Mouse (Mus musculus): ENCODE results near the gene Dst.

Dst gene

DNA sequence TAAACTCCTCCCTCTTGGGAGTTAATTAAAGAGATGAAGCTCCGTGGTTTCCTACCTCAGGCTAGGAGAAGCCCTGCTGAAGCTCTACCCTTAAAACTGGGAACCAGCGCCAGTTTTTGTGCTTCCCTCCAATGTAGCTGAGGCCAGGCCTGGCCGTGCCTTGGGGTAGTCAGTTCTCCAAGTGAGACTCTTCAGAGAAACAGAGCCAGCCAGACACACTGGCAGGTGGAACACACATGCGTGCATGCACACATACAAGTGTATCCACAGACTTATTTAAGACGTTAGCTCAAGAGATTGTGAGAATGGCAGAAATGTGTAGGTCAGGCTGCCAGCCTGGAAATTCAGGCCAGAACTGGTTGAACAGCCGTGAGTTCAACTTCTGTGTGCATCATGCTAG, 87.4 kb downstream of the Dst start:
- no peak for TF ChIP-seq NANOG (IDR thresholded peaks at IDR 0.05; ENCODE audit: borderline replicate concordance, low read length)
- TF ChIP-seq CTCF (conservative IDR thresholded peaks at IDR 0.05; ENCODE audit: low read length) = no peak
- no peak for TF ChIP-seq POU5F1 (IDR thresholded peaks at IDR 0.05; ENCODE audit: borderline replicate concordance, low read length)
- Histone ChIP-seq H3K4me1 (replicated peaks; ENCODE audit: low read depth, low read length) (peaks cover 6% of the 10 kb centered on the region), H3K27me3 (ENCODE audit: insufficient read depth, low read length) (no peaks in the 10 kb centered on the region), H3K36me3 (ENCODE audit: insufficient read depth, low read length) (no peaks in the 10 kb centered on the region), H3K4me3 (replicated peaks; ENCODE audit: low read length) (no peak overlapping the region), H3K9me3 (ENCODE audit: low read length) (no peaks in the 10 kb centered on the region)

DNA sequence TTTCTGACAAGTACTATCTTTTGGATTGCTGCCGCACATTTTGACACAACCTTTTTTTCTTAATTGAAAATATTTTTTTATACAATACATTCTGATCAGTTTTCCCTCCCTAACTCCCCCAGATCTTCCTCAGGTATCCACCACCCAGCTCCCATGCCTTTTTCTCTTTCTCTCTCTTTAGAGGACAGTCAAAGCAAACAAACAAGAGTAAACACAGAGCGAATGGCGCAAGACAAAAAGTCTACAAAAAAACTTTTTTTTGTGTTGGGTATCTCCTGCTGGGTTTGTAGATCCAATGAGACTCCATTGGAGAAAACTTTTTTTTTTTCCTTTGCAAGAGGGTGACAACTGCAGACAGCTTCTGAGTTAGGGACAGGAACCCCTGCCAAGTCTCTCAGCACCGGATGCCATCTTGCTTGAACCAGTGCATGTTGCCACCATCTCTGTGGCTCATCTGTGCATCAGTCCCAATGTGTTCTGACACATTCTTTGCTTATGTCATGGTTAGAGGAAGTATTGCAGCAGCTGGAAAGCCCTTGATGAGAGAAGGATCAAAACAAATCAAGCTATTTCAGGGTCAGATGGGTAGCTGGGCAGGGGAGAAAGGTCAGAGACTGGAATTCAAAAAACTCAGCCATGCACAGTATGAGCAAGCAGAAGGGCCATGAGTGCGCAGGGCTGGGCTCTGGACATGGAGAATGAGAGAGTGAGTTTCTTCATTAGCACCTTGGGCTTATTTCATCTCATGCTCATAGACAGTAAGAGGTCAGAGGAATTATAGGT, 88.3 kb downstream of the Dst start:
- TF ChIP-seq CTCF (conservative IDR thresholded peaks at IDR 0.05; ENCODE audit: low read length) (no peak), NANOG (IDR thresholded peaks at IDR 0.05; ENCODE audit: borderline replicate concordance, low read length) (no peak), POU5F1 (IDR thresholded peaks at IDR 0.05; ENCODE audit: borderline replicate concordance, low read length) (no peak)
- Histone ChIP-seq H3K4me1 (replicated peaks; ENCODE audit: low read depth, low read length) (peaks cover 6% of the 10 kb centered on the region), H3K9me3 (ENCODE audit: low read length) (no peaks in the 10 kb centered on the region), H3K36me3 (ENCODE audit: insufficient read depth, low read length) (no peaks in the 10 kb centered on the region), H3K4me3 (replicated peaks; ENCODE audit: low read length) (no peak overlapping the region), H3K27me3 (ENCODE audit: insufficient read depth, low read length) (no peaks in the 10 kb centered on the region)

DNA sequence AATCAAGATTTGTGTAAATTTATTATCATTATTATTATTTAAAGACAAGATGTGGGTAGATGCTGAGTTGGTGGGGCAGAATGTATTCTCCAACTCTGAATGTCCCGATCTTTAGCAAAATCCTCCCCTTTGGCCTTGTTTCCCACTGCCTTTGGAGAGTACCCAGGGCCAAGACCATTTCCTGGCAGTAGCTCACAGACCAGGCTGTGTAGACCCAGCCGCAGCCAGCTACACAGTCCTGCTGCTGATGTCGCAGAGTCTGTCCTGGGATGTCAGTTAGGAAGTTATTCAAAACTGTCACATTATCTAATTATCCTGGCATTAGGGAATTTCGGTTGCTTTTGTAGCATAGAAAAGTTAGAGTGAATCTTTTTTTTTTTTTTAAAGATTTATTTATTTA, 94.3 kb downstream of the Dst start:
- TF ChIP-seq NANOG (IDR thresholded peaks at IDR 0.05; ENCODE audit: borderline replicate concordance, low read length) (no peak), CTCF (conservative IDR thresholded peaks at IDR 0.05; ENCODE audit: low read length) (no peak), POU5F1 (IDR thresholded peaks at IDR 0.05; ENCODE audit: borderline replicate concordance, low read length) (no peak)
- no peak overlapping the region for H3K4me3 ChIP-seq (replicated peaks; ENCODE audit: low read length)
- peaks cover 23% of the 10 kb centered on the region for H3K4me1 ChIP-seq (replicated peaks; ENCODE audit: low read depth, low read length)
- H3K9me3 ChIP-seq (ENCODE audit: low read length) = no peaks in the 10 kb centered on the region
- H3K27me3 ChIP-seq (ENCODE audit: insufficient read depth, low read length) = no peaks in the 10 kb centered on the region
- H3K36me3 ChIP-seq (ENCODE audit: insufficient read depth, low read length) = no peaks in the 10 kb centered on the region

DNA sequence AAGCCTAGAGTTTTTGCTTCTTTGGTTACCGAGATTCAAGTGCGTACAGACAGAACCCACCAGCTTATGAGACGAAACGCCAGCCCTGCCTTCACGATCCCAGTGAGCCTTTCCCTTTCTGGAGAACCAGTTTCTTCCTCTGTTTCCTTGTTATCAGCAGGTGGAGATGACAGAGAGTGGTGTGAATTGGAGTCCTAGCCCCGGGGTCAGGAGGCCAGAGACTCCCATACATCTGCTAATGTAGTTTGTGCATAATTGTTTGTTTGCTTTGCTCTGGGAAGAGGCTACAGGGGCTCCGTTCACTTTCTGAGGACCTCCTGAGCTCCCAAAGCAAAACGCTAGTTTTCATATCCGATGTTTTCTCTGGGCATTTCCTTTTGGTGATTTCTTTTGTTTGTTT, 94.9 kb downstream of the Dst start:
- Histone ChIP-seq H3K4me3 (replicated peaks; ENCODE audit: low read length) (no peak overlapping the region), H3K27me3 (ENCODE audit: insufficient read depth, low read length) (no peaks in the 10 kb centered on the region), H3K9me3 (ENCODE audit: low read length) (no peaks in the 10 kb centered on the region), H3K4me1 (replicated peaks; ENCODE audit: low read depth, low read length) (peaks cover 29% of the 10 kb centered on the region), H3K36me3 (ENCODE audit: insufficient read depth, low read length) (no peaks in the 10 kb centered on the region)
- TF ChIP-seq POU5F1 (IDR thresholded peaks at IDR 0.05; ENCODE audit: borderline replicate concordance, low read length) (no peak), NANOG (IDR thresholded peaks at IDR 0.05; ENCODE audit: borderline replicate concordance, low read length) (no peak), CTCF (conservative IDR thresholded peaks at IDR 0.05; ENCODE audit: low read length) (no peak)

DNA sequence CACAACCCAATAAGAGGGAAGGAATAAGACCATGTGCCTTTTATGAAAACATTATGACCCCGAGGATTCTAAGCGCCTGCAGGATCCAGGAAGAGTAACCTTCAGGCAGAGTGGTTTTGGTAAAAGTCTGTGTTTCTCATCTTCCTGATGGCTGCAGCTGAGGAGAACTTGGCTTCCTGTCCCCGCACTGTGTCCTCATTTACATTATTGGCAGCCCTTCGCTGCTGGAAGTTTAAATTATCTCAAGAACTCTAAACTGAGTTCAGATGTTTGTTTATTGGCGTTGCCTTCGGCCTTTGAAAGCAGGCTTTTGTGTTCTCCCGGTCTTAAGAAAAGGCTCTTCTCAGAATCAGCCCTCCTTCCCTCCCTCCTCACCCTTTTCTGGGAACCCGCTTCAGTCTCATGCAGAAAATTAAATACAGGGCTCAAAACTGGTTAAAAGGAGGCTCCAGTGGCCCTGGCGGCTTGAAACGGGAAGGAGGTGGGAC, 97.3 kb downstream of the Dst start:
- Histone ChIP-seq H3K4me1 (replicated peaks; ENCODE audit: low read depth, low read length) (peaks cover 52% of the 10 kb centered on the region), H3K27me3 (ENCODE audit: insufficient read depth, low read length) (no peaks in the 10 kb centered on the region), H3K36me3 (ENCODE audit: insufficient read depth, low read length) (0 out of 2 replicates have a peak, but pooled peaks cover 7% of the 10 kb centered on the region), H3K4me3 (replicated peaks; ENCODE audit: low read length) (peak overlapping the region; percentile 81), H3K9me3 (ENCODE audit: low read length) (no peaks in the 10 kb centered on the region)
- no peak for TF ChIP-seq POU5F1 (IDR thresholded peaks at IDR 0.05; ENCODE audit: borderline replicate concordance, low read length)
- TF ChIP-seq CTCF (conservative IDR thresholded peaks at IDR 0.05; ENCODE audit: low read length) = no peak
- TF ChIP-seq NANOG (IDR thresholded peaks at IDR 0.05; ENCODE audit: borderline replicate concordance, low read length) = no peak

DNA sequence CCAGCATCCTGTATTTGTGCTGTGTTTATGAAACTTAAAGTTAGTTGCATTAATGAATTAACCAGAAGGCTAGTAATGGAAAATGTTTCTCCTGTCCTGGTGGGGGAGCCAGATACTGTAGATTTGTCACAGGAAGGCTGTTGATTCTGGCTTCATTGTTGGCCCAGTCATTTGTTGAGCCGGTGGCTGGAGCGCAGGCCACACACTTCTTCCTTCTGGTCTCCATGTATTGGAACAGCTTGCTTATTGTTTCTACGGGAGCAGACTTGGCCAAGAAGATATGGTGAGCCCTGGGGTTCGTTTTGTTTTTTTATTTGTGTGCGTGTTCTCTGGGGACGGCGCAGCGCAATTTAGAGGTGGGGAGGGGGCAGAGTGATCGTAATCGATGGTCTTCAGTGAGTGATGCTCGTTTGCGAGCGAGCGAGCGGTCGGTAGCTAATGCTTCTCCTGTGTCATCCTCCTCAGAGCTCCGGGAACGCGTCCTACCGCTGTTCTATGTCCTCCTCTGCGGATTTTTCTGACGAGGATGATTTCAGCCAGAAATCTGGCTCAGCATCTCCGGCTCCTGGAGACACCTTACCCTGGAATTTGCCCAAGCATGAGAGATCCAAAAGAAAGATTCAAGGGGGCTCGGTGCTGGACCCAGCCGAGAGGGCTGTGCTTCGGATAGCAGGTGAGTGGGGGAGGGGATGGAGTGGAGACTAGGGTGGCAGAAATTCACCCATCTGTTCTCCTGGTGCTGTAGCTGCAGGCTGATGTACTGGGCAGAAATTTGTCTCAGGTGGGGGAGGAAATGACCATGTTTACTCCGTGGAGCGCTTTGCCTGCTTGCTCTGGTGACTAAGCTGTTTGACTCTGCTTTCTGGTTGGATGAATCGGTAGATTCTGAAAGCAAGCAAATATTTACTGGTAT, 98.0 kb downstream of the Dst start:
- Histone ChIP-seq H3K9me3 (ENCODE audit: low read length) (no peaks in the 10 kb centered on the region), H3K4me1 (replicated peaks; ENCODE audit: low read depth, low read length) (peaks cover 59% of the 10 kb centered on the region), H3K4me3 (replicated peaks; ENCODE audit: low read length) (peak overlapping the region; percentile 81), H3K27me3 (ENCODE audit: insufficient read depth, low read length) (no peaks in the 10 kb centered on the region), H3K36me3 (ENCODE audit: insufficient read depth, low read length) (0 out of 2 replicates have a peak, but pooled peaks cover 7% of the 10 kb centered on the region)
- TF ChIP-seq CTCF (conservative IDR thresholded peaks at IDR 0.05; ENCODE audit: low read length) (peak; percentile 37; the same call in 1 of the 2 replicates), POU5F1 (IDR thresholded peaks at IDR 0.05; ENCODE audit: borderline replicate concordance, low read length) (no peak)

DNA sequence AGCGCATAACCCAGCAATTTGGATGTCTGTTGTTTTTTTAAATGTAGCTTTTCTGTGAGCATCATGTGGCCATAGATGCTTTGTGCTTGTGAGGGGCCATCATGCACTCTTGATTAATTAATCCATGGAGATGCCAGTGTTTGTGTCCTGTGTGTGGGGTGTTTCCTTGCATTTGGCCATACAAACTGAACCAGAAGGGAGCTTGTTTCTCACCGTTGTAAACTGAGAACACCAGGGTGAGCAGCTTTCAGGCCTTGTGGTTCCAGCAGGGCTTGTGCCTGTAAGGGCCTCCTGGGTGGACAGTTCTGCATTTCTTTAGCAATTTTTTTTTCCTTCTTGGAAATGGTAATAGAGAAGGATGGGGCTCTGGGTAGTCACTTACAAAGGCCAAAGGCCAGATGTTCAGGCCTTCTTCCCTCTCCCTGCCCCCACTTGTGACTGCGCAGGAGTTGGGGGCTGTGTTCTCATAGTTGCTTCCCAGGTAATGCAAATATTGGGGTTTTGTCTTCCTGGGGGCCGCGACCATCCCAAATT, 98.9 kb downstream of the Dst start:
- Histone ChIP-seq H3K9me3 (ENCODE audit: low read length) (no peaks in the 10 kb centered on the region), H3K4me3 (replicated peaks; ENCODE audit: low read length) (peak overlapping the region; percentile 81), H3K36me3 (ENCODE audit: insufficient read depth, low read length) (0 out of 2 replicates have a peak, but pooled peaks cover 7% of the 10 kb centered on the region), H3K27me3 (ENCODE audit: insufficient read depth, low read length) (no peaks in the 10 kb centered on the region), H3K4me1 (replicated peaks; ENCODE audit: low read depth, low read length) (peaks cover 63% of the 10 kb centered on the region)
- no peak for TF ChIP-seq CTCF (conservative IDR thresholded peaks at IDR 0.05; ENCODE audit: low read length)
- TF ChIP-seq NANOG (IDR thresholded peaks at IDR 0.05; ENCODE audit: borderline replicate concordance, low read length) = peak; percentile 29; the same call in 1 of the 2 replicates
- 0 out of 2 replicates have a peak, but pooled peaks have one; percentile 12 for TF ChIP-seq POU5F1 (IDR thresholded peaks at IDR 0.05; ENCODE audit: borderline replicate concordance, low read length)

DNA sequence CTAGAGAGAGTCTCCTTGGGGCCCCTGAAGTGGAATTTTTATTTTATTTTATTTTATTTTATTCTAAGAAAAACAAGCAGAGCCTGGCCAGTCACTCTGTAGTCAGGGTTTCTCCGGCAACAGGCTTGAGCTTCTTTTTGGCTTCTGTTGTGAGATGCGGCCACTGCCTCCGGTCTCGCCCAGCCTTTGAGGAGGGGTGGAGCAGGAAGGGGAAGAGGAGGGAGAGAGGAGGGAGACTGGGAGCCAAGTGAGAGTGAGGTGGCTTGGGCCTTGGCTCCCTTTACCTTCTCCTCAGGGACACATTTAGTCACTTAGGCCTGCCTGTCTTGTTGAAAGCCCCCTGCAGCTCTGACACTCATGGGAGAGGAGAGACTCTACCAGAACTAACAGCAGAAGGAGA, 99.4 kb downstream of the Dst start:
- Histone ChIP-seq H3K9me3 (ENCODE audit: low read length) (no peaks in the 10 kb centered on the region), H3K4me1 (replicated peaks; ENCODE audit: low read depth, low read length) (peaks cover 66% of the 10 kb centered on the region), H3K36me3 (ENCODE audit: insufficient read depth, low read length) (0 out of 2 replicates have a peak, but pooled peaks cover 7% of the 10 kb centered on the region), H3K27me3 (ENCODE audit: insufficient read depth, low read length) (no peaks in the 10 kb centered on the region), H3K4me3 (replicated peaks; ENCODE audit: low read length) (peak overlapping the region; percentile 81)
- no peak for TF ChIP-seq NANOG (IDR thresholded peaks at IDR 0.05; ENCODE audit: borderline replicate concordance, low read length)
- TF ChIP-seq CTCF (conservative IDR thresholded peaks at IDR 0.05; ENCODE audit: low read length) = no peak
- TF ChIP-seq POU5F1 (IDR thresholded peaks at IDR 0.05; ENCODE audit: borderline replicate concordance, low read length) = no peak

Data from E14TG2a.4 (cell line).